Mouse (Mus musculus) G1E (cell line): ENCODE data around the gene Catsperg1.

Source experiments
- CTCF ChIP-seq: IDR thresholded peaks from 2 replicates; pipeline ENCODE4 v1.5.1; 2012; ENCODE audit warnings: low read depth, low read length, inconsistent platforms, mixed read lengths
- GATA2 ChIP-seq: IDR thresholded peaks from 2 replicates; pipeline ENCODE4 v1.6.1; 2012; ENCODE audit warnings: low read depth, low read length, inconsistent platforms, borderline replicate concordance
- POLR2AphosphoS5 ChIP-seq: IDR thresholded peaks from 2 replicates; pipeline ENCODE4 v1.6.1; 2012; ENCODE audit warnings: low read depth, low read length, inconsistent platforms; ENCODE audit not compliant: insufficient replicate concordance
- TAL1 ChIP-seq: conservative IDR thresholded peaks from 2 replicates; pipeline ENCODE4 v1.6.1; 2012; ENCODE audit warnings: low read depth, low read length, inconsistent platforms, mixed read lengths

- TF ChIP-seq CTCF (no peak), TAL1 (no peak), GATA2 (no peak), POLR2AphosphoS5 (no peak)
Observed at GRCm38 (mm10) chr7:29180077-29180853, 33.6 kb downstream of the Catsperg1 start, which contains the start of gene Psmd8.
